Mouse (Mus musculus): ENCODE results near the gene Car10.

Car10 gene

DNA sequence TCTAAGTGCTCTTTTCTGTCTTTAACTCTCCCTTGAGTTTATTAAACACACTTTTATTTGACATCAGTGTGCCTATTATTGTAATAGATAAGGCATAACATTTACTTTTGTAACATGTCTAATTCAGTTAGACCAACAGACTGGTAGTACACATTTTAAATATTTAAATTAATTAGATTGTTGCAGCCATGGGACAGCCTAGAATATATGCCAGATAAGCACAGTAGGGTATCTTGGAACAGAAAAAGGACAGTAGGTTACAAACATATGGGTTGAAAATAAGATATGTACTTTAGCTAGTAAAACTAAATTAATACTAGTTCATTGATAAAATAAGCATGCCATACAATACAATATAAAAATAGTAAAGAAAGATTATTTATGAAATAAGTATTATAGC lies 74.6 kb downstream of the Car10 start:
- DNase-seq (ENCODE audit: low read depth, low spot score), result no peak

DNA sequence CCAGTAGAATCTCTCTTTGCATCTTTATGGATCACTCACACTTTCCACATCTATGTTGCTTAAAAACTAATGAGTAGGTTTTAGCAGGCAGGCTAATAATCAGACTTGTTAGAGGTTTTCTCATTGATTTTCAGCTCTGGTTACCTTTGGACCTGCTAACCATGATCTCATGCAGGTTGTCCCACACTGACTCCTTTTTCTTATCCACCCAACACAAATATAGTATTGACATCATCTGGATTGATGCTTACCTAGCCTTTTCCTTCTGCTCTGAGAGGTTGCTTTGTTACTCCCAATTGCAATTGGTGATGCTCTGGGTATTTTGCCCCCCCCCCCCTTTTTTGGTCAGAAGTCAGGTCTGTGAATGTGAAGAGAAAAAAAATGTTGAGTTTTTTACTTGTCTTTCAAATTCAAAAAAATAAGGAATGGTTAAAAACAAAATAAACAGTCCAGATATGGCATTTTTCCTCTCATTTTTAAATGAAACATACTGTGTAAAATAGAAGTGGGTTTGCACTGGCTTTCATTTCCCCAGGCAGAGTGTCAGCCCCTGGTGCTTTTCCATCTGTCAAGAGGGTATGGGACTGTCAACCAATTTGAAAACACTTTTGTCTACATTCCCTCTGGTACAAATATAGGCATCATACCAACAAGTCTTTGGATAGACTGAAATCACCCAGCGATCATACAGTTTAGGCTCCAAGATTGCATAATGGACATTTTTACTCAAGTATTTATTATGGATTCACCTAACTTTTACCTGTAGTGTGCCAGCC lies 75.9 kb downstream of the Car10 start:
- DNase-seq (ENCODE audit: low read depth, low spot score), result no peak

DNA sequence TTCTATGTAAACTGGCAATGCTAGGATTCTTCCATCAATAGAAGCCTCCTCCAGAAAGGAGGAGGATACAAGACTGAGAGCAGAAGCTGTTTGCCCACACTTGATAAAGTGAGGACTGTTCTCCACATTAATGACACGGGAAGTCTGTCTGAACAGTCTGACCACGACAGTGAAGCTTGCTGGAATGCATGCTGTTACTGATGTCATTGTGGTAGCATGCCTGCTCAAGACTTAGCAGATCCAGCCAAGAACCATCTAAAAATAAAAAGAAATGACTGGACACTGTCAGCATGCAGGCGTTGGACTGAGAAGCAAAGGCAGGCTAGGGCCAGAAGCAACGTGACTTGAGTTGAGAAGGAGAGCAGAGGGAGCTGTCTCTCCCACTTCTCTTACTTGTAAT lies 87.6 kb downstream of the Car10 start:
- DNase-seq (ENCODE audit: low read depth, low spot score), result no peak

DNA sequence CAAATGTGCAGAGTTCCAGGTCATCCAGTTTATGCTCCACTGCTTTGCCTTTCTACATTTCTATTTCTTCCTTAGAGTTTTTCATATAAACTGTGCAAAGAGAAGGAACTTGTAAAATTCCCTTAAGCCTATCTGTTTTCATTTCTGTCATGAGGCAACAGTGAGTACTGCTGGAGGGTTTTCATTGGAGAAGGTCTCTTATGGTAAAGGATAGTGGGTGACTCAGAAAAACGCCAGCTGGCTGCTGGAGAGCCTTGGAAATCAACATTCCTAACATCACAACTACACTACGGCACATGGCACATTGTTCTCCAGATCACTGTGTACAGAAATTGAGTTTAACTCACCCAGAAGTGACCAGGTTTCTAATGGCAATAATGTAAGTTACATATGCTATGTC lies 88.3 kb downstream of the Car10 start:
- no peak for DNase-seq (ENCODE audit: low read depth, low spot score)

DNA sequence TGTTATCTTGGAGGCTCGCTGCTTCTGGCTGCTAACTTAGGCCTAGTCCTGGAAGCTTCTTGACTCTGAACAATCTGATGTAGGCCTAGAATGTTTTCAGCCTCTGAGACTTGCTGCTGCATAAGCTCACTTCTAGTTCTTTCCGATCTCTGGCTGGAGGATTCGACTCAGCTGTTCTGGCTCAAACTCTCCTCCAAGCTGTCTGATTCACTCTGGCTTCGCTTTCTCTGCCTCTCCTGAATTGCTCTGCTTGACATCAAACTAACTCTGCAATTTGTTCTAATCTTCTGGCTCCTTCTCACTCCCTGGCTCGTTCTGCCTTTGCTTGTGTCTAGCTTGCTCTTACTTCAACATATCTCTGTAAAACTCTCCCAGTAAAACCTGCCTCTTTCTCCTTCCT lies 90.8 kb downstream of the Car10 start:
- DNase-seq (ENCODE audit: low read depth, low spot score), result no peak

DNA sequence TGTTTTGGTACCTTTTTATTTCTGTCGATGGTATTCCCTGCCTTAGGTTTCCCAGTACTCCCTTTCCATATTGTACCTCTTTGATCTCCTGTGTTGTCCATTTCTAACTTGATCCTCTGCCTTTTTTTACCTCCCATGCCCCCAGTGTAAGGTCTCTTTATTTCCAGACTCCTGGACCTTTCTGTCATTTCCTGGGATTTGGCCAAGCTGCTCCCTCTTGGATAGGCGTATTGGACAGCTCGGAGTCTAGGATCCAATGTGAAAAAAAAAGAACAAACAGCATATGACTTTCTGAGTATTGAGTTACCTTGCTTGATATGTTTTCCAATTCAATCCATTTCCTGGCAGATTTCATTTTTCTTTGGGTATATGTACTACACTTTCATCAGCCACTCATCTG lies 102.2 kb downstream of the Car10 start:
- DNase-seq (ENCODE audit: low read depth, low spot score), result no peak

DNA sequence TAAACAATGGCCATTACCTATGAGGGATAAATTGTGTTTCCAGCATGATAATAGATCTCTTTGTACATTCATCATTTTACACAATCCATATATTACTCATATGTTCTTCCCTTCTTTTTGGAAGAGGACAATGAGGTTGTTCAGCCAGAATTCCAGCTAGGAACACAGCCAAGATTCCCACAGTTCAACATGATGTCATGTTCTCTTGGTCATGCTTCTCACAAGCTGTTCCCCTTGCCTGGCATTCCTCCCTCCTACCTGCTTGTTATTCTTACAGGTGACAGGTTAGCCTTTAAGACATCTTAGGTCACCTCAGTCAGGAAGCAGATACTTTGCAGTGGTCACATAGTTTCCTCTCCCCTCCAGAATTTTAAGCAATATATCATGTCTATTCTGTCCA lies 119.6 kb downstream of the Car10 start:
- DNase-seq (ENCODE audit: low read depth, low spot score), result no peak

DNA sequence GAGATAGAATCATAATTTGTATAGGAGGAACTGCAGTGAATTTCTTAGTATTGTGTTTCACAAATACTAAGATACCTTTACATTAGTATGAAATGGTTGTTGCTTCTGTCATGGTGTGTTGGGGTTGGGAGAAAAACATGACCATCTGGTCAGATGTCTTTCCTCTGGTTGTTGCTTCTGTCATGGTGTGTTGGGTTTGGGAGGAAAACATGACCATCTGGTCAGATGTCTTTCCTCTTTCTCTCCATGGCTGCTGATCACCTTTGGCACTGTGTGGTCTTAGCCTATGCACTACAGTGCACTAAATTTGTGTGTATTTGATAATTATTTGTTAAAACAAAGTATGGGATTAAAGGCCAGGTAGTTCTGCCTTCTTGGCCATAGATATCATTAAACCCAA lies 132.2 kb downstream of the Car10 start:
- DNase-seq (ENCODE audit: low read depth, low spot score), result no peak

DNA sequence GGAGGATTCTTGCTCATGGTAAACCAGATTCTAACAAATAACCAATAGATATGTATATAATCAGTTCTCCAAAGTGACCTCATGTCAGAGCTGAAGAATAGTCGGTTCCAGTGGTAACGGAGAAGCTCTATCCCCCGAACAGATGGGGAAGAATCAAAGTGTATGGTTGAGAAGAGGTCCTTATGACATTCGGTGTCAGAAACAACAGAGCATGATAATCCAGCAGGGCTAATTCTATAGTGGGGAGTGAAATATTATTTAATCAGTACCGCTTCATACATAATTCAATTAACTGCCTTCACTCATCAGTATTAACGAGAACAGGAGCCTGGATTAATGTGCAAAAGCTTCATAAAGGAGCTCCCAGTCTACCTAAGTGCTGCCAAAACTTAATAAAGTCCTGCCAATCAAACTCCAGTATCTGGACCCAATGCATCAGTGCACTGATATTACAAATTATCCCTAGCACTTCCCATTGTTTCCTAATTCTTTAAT lies 152.0 kb downstream of the Car10 start:
- DNase-seq (ENCODE audit: low read depth, low spot score), result no peak

DNA sequence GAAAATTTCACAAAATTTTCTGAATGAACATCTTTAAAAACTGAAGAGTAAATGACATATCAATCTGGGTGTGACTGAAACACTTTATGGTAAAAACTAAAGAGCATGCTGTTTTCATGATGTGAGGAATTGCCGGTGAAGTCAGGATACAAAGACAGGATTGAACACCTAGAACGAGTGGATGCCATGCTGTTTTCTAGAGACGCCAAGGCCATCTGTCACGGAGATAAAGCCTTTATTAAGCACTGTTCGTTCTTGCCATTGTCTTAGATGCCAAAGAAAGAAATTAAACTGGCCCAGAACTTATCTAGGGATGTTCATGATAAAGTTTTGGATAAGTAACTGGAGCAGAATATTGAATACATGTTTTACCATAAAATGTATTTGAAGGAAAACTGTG lies 153.9 kb downstream of the Car10 start:
- DNase-seq (ENCODE audit: low read depth, low spot score), result no peak

DNA sequence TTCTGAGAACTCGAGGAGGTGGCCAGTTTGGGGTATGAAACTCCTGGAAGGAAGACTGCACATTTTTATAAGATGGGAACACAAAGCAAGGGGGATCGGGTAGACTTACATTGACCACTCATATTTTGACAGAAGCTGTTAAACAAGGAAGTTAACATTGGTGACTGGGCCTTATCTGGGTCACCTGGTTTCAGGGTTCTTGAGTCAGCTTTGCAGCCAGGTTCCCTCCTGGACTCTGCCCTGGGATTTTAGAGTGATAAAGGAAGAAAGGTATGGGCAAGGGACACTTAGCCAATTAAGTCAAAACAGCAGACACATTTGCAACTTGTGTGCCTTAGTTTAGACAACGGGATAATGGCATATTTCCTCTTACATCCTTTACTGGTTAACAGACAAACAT lies 166.2 kb downstream of the Car10 start:
- DNase-seq (ENCODE audit: low read depth, low spot score), result no peak

DNA sequence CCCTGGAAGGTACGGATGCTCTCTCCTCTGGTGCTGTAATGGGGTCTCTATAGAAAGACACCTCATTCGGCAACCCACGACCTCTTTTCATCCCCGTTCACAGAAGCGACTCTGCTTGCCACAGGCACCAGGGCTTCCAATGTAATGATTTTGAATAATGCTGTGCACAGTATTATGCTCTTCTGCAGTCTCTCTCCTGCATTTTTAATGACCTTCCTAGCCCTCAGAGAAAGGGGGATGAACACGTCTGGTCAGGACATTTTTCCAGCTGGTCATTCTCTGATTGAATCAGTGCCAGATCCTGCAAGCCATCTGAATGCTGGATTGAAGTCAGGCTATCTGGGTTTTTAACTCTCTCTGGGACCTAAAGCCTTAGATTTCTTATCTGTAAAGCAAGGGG lies 174.2 kb downstream of the Car10 start:
- no peak for DNase-seq (ENCODE audit: low read depth, low spot score)

DNA sequence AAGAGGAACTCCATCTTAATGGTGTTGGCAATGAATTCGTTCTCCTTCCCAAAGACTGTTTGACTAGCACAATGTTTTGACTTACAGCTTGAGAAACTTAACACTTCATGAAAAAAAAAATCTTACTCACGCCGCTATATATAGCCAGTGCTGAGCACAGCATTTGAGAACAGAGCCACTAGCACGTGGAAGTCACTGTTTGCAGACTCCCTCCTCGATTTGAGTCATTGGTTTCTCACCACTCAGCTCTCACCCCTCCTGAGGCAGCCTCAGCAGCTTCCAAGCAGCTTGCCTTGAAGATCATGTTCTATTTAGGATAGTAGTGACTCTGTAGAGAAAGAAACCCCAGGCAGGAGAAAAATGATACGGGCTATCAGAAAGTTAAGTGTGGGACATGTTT lies 176.1 kb downstream of the Car10 start:
- no peak for DNase-seq (ENCODE audit: low read depth, low spot score)

DNA sequence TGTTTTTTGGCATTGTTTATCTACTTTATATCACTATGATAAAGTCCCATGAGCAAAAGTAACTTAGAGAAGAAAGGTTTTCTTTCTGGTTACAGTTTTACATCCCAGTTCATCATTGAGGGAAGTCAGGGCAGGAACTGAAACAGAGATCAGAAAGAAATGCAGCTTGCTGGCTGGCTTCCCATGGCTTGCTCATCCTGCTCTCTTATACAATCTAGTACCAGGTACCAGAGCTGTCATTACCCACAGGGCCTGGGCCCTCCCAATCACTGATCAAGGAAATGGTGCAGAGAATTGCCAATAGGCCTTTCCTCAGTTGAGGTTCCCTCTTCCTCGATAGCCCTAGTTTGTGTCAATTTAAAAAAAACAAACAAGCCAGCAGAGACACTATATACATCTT lies 195.8 kb downstream of the Car10 start:
- no peak for DNase-seq (ENCODE audit: low read depth, low spot score)

DNA sequence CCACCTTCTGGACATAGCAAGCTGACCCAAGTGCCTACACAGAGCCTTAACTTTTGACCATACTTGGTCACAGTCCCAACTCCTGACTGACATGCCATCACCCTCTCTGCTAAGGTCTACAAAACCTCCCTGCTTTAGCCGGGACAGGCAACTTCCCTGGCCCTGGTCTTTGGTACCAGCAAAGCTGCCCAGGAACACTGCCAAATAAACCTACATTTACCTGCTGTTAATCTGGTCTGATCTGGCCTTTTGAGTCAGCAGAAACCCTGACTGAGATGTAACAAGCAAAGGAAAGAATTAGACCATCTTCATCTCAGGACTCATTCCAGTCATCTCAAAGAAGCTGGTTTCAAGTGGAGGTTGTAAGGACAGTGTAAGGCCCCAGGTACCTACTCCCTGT lies 212.2 kb downstream of the Car10 start:
- DNase-seq (ENCODE audit: low read depth, low spot score), result no peak

DNA sequence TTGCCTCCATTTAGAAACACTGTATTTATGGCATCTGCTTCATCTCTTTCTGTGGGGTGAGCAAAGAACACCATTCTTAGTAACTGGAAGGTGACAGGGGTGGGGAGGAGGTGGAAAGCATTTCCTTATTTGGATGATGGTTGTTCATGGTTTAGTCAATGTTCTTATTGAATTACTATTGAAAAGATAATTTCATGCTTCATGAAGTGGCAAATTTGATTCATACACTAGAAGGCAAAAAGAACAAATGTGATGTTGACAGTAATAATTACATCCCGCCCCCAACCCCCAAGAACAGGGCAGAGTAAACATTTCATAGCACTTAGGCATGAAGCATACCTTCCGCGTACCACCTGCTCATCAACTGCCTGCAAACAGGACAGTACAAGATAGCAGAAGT lies 239.9 kb downstream of the Car10 start:
- DNase-seq (ENCODE audit: low read depth, low spot score), result no peak

DNA sequence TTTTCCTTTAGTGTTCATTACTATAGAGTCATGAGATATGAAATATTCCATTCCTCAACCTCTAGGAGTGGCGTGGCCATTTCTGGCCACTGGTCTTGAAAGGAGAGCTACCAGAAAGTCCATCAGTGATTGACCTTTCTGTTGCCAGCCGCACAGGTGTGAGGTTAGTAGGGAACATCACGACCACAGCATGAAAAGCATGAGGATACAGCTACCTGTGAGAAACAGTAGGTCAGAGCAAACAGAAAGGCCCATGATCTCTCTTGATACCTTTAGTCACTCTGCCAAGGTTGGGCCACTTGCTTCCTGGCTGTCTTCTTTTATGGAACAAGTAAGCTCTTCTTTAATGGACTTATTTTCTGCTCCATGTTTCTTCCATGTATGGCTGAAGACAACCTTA lies 246.1 kb downstream of the Car10 start:
- DNase-seq (ENCODE audit: low read depth, low spot score), result no peak

DNA sequence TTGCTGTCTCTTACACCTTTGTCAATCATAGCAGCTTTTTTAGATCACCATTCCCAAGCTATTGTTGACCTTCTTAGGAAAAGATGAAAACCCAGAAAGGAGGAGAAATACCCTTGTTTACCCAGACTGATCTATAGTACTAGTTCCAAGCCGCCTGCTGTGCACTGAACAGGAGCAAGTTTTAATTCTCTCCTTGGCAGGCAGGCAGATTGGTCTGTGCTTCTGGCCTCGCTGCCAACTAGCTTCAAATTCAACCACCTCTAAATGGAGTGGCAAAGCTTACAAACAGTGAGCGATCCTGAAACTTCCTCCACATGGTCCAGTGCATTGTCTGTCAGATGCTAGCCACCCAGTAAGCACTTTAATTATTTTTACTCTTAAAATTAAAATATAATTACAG lies 247.0 kb downstream of the Car10 start:
- DNase-seq (ENCODE audit: low read depth, low spot score), result no peak

DNA sequence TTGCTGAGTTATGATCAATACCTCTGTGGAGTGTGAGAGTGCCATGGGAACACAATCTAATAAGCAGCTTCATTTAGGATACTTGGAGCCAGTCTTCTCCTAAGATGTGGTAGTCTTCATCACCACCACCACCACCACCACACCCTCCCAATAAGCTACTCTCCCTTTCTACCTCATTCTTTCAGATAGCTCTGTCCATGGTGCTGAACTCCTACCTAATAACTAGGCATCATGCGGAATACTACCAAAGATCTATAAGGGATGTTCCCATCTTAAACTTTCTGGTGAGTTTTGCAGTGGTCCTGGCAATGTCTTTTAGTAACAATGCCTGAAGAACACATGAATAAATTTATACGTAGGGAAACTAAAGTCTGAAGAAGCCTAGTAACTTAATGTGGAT lies 263.7 kb downstream of the Car10 start:
- DNase-seq (ENCODE audit: low read depth, low spot score), result no peak

DNA sequence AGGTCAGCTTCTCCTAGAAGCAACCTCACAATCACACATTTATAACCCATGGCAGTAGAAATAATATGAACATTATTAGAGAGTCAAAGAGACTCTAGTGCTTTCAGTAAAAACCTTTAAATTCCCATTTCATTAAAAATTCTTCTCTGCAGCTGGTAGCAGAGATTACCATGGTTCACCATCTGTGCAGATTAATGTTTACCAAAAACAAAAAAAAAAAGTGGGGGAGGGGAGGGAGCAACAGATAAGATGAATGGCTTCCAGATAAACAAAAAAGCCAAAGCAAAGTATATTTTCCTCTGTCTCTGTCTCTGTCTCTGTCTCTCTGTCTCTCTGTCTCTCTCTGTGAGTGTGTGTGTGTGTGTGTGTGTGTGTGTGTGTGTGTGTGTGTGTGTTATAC lies 266.3 kb downstream of the Car10 start:
- DNase-seq (ENCODE audit: low read depth, low spot score), result no peak

DNA sequence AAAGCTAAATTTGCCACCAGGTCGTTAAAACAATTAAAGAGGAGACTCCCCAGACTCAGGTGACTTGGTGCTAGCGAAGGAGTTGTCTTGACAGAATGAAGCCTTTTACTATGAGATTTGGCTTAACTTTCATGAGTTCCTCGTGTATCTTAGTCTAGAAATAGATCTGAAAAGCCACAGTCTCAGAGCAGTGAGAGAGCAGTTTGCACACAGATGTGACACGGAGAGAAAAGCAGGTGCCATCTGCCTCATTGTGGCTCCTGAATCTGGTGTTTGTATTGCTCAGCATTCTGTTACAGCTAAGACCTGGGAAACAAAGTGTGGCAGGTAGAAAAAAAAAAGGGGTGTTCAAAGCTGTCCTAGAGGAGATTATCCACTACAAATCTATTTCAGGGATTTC lies 269.4 kb downstream of the Car10 start:
- DNase-seq (ENCODE audit: low read depth, low spot score), result no peak

DNA sequence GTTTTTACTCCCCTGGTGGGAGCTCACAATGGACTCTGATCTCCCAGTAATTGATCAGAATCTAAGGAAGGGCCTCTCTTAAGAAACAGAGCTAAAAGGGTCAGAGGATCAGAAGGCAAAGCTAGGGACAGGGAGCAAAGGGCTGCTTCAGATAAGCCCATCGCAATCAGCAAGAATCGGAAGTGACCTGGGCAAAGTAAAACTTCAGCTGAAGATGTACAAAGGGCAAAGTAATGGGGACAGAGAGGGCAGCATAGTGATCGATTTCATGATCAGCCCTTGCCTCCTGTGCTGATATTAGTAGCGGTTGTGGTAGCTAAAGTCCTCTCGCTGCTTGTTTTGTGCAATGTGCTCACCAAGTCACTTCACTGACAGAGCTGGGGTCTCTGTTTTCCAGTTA lies 269.9 kb downstream of the Car10 start:
- DNase-seq (ENCODE audit: low read depth, low spot score), result no peak

DNA sequence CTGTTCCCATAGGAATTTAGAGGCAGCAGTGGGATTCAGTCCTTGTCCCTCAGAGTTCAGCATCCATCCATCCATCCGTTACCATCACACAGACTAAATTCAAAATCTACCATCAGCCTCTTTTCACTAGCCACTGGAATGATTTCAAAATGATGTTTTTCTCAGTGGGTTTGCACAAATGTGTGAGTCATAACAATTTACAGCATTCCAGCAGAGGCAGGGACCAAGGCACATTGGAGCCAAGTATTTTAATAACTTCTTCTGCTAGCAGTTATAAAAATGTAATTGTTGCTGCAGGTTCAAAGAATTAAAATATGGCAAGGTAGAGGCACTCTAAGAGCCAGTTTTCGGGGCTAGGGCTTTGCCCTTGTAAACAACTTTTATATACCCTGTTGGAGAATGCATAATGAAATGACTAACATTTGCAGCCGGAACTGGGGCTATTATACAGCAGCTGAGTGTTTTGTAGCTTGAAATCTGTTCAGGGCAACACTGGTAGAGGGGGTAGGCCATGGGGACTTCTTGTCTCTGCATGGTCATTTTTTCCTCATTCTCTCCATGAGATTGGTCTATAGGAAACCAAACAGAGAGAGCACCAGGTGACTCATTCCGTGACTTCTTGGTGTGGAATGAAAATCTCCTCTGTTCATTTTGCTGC lies 276.0 kb downstream of the Car10 start:
- DNase-seq (ENCODE audit: low read depth, low spot score), result no peak

DNA sequence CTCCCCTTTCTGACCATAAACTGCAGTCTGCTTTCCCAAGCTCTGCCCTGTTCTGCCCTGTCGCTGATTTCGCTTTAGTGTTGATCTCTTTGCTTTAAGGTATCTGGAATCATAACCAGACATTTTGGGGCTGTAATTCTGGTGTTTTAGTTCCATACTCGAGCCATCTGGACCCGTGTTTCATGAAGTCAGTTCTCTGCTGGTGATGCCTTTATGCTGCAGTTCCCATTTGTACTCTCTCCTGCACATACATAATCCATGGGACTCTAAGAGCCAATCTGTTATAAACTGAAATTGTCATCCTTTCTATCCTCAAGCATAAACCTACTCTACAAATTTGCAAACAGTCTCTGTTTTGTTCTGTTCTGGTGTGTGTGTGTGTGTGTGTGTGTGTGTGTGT lies 293.3 kb downstream of the Car10 start:
- no peak for DNase-seq (ENCODE audit: low read depth, low spot score)

Data from ZHBTc4 (cell line).